Mouse (Mus musculus) cortical plate, adult 2 months (tissue): ENCODE results near the gene Gdf3.

Experiments
- CTCF ChIP-seq: fragments of 200-500 bp; IDR thresholded peaks from 2 replicates; pipeline ENCODE4 v1.5.1; 2011; ENCODE audit warnings: mild to moderate bottlenecking, control low read depth, low read length; ENCODE audit not compliant: insufficient read depth; ENCODE audit errors: extremely low read depth
- POLR2A ChIP-seq: fragments of 200-500 bp; IDR thresholded peaks from 2 replicates; pipeline ENCODE4 v1.6.1; 2011; ENCODE audit warnings: mild to moderate bottlenecking, low read length, control low read depth; ENCODE audit not compliant: insufficient read depth; ENCODE audit errors: extremely low read depth

DNA sequence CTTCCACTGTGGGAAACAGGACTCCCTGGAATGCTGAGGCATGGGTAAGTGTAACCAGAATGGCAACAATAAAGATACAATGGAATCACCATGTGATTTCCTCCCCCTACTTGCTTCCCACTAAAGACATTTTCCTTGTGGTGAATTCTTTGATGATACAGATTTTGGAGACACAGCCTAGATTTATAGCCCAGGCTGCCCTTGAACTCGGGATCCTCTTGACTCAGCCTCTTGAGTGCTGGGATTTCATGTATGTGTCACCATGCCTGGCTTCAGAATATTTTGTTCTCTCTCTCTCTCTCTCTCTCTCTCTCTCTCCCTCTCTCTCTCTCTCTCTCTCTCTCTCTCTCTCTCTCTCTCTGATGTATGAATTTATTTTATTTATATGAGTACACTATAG lies 30.8 kb downstream of the Gdf3 start:
- TF ChIP-seq POLR2A (no peak), CTCF (no peak)
